Mouse (Mus musculus) forebrain, embryonic 16.5 days (tissue): ENCODE data around the gene Foxo3. TPM values are rescaled to one million over a fixed set of nuclear protein-coding genes. Genes with fewer than 3 reads are reported as not detected.
A peak's percentile ranks its signal among the peaks of the same experiment; 100 is the strongest.

Experiments
- ATAC-seq: fragments of 200-750 bp; cut with Nextera tagmentation; 2 replicates; pipeline ENCODE4 v1.8.0; 2017; ENCODE audit warnings: mild to moderate bottlenecking, moderate library complexity
- H3K27ac ChIP-seq: fragments of 300-500 bp; sonication (generic); 2 replicates; pipeline ENCODE4 v1.5.1; 2014; ENCODE audit warnings: low read length, control low read depth
- H3K27me3 ChIP-seq: fragments of 300-500 bp; sonication (generic); replicated peaks from 2 replicates; pipeline ENCODE4 v1.6.1; 2014; ENCODE audit warnings: low read length; ENCODE audit not compliant: control insufficient read depth, insufficient read depth
- H3K36me3 ChIP-seq: fragments of 300-500 bp; sonication (generic); 2 replicates; pipeline ENCODE4 v1.6.1; 2014; ENCODE audit not compliant: control insufficient read depth, insufficient read depth
- H3K4me1 ChIP-seq: fragments of 300-500 bp; sonication (generic); replicated peaks from 2 replicates; pipeline ENCODE4 v1.6.1; 2014; ENCODE audit warnings: low read length; ENCODE audit not compliant: control insufficient read depth, insufficient read depth
- H3K4me2 ChIP-seq: fragments of 300-500 bp; sonication (generic); 2 replicates; pipeline ENCODE4 v1.6.1; 2014; ENCODE audit warnings: mild to moderate bottlenecking, low read length, control low read depth
- H3K4me3 ChIP-seq: fragments of 300-500 bp; sonication (generic); replicated peaks from 2 replicates; pipeline ENCODE4 v1.5.1; 2014; ENCODE audit warnings: mild to moderate bottlenecking, low read length, control low read depth
- H3K9ac ChIP-seq: fragments of 300-500 bp; sonication (generic); replicated peaks from 2 replicates; pipeline ENCODE4 v1.6.1; 2014; ENCODE audit warnings: low read depth, low read length, control low read depth
- H3K9me3 ChIP-seq: fragments of 300-500 bp; sonication (generic); 2 replicates; pipeline ENCODE4 v1.6.1; 2016; ENCODE audit warnings: low read length; ENCODE audit not compliant: control insufficient read depth
- WGBS: fragments of 180-500 bp; shearing (Covaris S2); extraction: QIAGEN DNeasy Blood & Tissue Kit; methylation state at CpG from one replicate; pipeline ENCODE4 v1.1.7; 2014; 5-methylcytosine and 5-hydroxymethylcytosine counted together
- polyA plus RNA-seq: library from polyadenylated mRNA; unstranded; fragments of >200 nt; fragmentation: Nextera tagmentation; extraction: Ambion mirVana; gene quantifications from 2 replicates; pipeline ENCODE4 v1.2.1, GENCODE M21; 2015

Gene Foxo3
- polyA plus RNA-seq, 1 experiment from 2014 or later, result 4.8 TPM

DNA sequence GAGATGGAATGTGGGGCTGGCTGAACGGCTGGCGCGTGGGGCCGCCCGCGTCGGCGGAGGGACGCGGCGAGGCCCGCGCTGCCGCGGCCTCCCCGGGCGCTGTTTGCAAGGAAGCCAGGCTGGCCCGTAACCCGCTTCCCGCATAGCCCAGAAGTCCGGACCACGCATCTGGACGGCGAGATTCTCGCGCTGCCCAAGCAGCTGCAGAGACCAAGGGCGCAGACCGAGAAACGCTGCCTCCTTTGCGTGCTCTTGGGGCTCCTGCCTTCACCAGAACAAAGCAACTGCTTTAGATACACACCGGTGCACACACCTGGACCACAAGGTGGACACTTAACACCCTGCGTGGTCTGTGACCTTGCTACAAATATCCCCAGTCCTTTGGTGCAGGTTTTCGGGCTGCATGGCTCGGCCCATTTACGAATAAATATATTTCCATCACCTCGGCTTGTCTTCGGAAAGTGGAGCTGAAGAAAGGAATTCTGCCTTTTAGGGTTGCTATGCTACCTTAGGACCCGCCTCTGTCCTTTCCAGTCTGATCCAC, 1.8 kb upstream of the Foxo3 start:
- Histone ChIP-seq H3K27me3 (peaks cover 2% of the 10 kb centered on the region; the same call in 1 of the 2 replicates), H3K9ac (peak overlapping the region; percentile 69), H3K4me2 (peak overlapping the region; percentile 96), H3K4me3 (peak overlapping the region; percentile 90), H3K27ac (peak overlapping the region; percentile 99), H3K9me3 (no peaks in the 10 kb centered on the region), H3K36me3 (no peaks in the 10 kb centered on the region), H3K4me1 (peaks cover 27% of the 10 kb centered on the region)
- no peak for ATAC-seq
- WGBS, result under 1% methylated on average over 36 of the region's 38 CpGs

DNA sequence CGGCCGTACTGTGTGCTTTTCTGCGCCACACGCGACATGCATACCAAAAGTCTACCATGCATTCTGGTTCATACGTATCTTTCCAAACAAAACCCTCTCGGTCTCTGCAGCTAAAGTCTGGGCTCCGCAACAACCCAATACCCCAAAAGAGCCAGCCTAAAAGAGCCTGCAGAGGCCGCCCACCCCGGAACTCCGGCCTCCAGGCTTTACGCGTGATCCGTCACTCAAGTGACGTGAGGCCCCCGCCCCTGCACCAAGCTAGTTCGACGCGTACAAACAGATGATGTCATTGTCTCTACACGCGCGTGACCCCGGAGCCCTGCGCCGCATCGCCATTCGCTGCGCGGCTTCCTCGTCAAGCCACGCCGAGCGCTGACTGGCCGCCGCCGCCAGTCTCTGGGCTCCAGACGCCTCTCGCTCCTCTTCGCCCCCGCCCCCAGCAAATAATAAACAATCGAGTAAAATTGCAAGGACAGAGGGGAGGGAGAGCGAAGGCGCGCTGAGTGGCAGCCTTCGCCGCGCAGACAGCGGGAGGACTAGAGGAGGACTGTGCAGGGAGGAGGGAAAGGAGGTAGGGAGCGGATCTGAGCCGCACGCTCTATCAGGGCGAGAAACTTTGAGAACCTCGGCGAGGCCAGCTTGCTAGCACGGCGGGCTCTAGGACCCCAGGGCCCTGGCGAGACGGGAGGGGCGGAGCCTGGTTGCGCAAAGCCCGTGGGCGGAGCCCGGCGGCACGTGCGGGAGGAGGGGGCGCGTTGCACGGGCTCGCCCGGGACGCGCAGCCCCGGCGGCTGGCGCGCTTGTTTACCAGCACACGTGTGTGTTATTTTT, 1.1 kb upstream of the Foxo3 start:
- WGBS, result under 1% methylated on average over 75 of the region's 78 CpGs
- Histone ChIP-seq H3K4me3 (peak overlapping the region; percentile 90), H3K36me3 (no peaks in the 10 kb centered on the region), H3K9ac (peak overlapping the region; percentile 77), H3K9me3 (no peaks in the 10 kb centered on the region), H3K27ac (peak overlapping the region; percentile 99), H3K27me3 (peaks cover 2% of the 10 kb centered on the region; the same call in 1 of the 2 replicates), H3K4me2 (peak overlapping the region; percentile 96), H3K4me1 (peaks cover 30% of the 10 kb centered on the region)
- peak; percentile 92 for ATAC-seq

GRCm38 (mm10) chr10:42275871-42276501, 569 bp downstream of the Foxo3 start:
- WGBS, result 0% methylated on average over 40 of the region's 40 CpGs
- Histone ChIP-seq H3K9me3 (no peaks in the 10 kb centered on the region), H3K4me3 (peak overlapping the region; percentile 90), H3K4me2 (peak overlapping the region; percentile 96), H3K27me3 (peaks cover 2% of the 10 kb centered on the region; the same call in 1 of the 2 replicates), H3K4me1 (peaks cover 30% of the 10 kb centered on the region), H3K27ac (peak overlapping the region; percentile 99), H3K9ac (peak overlapping the region; percentile 77), H3K36me3 (no peaks in the 10 kb centered on the region)
- ATAC-seq, result no peak; the same call in 1 of the 2 replicates

GRCm38 (mm10) chr10:42275401-42275870, 1.1 kb downstream of the Foxo3 start:
- no peak for ATAC-seq
- WGBS, result under 1% methylated on average over 40 of the region's 54 CpGs
- Histone ChIP-seq H3K4me3 (peak overlapping the region; percentile 90), H3K4me1 (peaks cover 30% of the 10 kb centered on the region), H3K9me3 (no peaks in the 10 kb centered on the region), H3K27me3 (peaks cover 2% of the 10 kb centered on the region; the same call in 1 of the 2 replicates), H3K27ac (peak overlapping the region; percentile 99), H3K36me3 (no peaks in the 10 kb centered on the region), H3K4me2 (peak overlapping the region; percentile 96), H3K9ac (peak overlapping the region; percentile 77)

- H3K27me3 ChIP-seq, result peaks cover 2% of the 10 kb centered on the region; the same call in 1 of the 2 replicates
- H3K4me1 ChIP-seq, result peaks cover 30% of the 10 kb centered on the region
- H3K4me3 ChIP-seq, result peak overlapping the region; percentile 90
- 1% methylated on average over 65 of the region's 65 CpGs for WGBS
- H3K9ac ChIP-seq, result peak overlapping the region; percentile 77
- H3K4me2 ChIP-seq, result peak overlapping the region; percentile 96
- ATAC-seq, result no peak
- no peaks in the 10 kb centered on the region for H3K9me3 ChIP-seq
- H3K27ac ChIP-seq, result no peak overlapping the region
- no peaks in the 10 kb centered on the region for H3K36me3 ChIP-seq
These were observed 1.7 kb downstream of the Foxo3 start for GRCm38 (mm10) chr10:42274712-42275400.

GRCm38 (mm10) chr10:42273760-42274691, 2.5 kb downstream of the Foxo3 start:
- Histone ChIP-seq H3K27me3 (no peaks in the 10 kb centered on the region; the same call in 1 of the 2 replicates), H3K4me1 (peaks cover 30% of the 10 kb centered on the region), H3K4me2 (peak overlapping the region; percentile 96), H3K36me3 (no peaks in the 10 kb centered on the region), H3K4me3 (peak overlapping the region; percentile 90), H3K9me3 (no peaks in the 10 kb centered on the region), H3K27ac (no peak overlapping the region), H3K9ac (peak overlapping the region; percentile 77)
- 14% methylated on average over 21 of the region's 21 CpGs for WGBS
- ATAC-seq, result no peak

DNA sequence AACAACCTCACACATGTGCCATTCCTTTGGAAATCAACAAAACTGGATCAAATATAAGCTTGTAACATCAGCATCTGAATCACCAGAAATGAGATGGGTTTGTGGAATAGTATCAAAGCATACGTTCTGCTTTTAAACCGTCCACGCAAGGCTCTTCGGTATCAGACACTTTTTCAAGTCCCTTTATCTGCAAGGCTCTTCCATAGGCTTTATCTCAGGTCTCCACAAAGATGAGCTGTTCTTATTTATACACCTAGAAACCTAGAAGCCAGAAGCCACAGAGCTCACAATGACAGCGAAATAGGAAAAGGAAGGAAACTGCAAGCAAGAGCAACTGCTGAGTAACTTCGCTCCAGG, 3.2 kb downstream of the Foxo3 start:
- Histone ChIP-seq H3K4me2 (peak overlapping the region; percentile 96), H3K27ac (no peak overlapping the region), H3K9ac (no peak overlapping the region), H3K9me3 (no peaks in the 10 kb centered on the region), H3K36me3 (no peaks in the 10 kb centered on the region), H3K4me3 (peak overlapping the region; percentile 90), H3K27me3 (no peaks in the 10 kb centered on the region; the same call in 1 of the 2 replicates), H3K4me1 (peaks cover 25% of the 10 kb centered on the region)
- no peak for ATAC-seq
- WGBS, result 64% methylated on average over 6 of the region's 6 CpGs

GRCm38 (mm10) chr10:42271454-42272230, 4.9 kb downstream of the Foxo3 start:
- H3K4me2 ChIP-seq, result no peak overlapping the region
- WGBS, result 54% methylated on average over 11 of the region's 11 CpGs

More at GRCm38 (mm10) chr10:42271454-42272230, 4.9 kb downstream of the Foxo3 start:
- Histone ChIP-seq H3K4me1 (peaks cover 25% of the 10 kb centered on the region), H3K36me3 (no peaks in the 10 kb centered on the region), H3K9ac (no peak overlapping the region), H3K4me3 (no peak overlapping the region), H3K27me3 (no peaks in the 10 kb centered on the region; the same call in 1 of the 2 replicates), H3K9me3 (no peaks in the 10 kb centered on the region), H3K27ac (no peak overlapping the region)
- ATAC-seq, result no peak
